1 mouse cellular context compared by ENCODE assay signal in the genomic region with DNA sequence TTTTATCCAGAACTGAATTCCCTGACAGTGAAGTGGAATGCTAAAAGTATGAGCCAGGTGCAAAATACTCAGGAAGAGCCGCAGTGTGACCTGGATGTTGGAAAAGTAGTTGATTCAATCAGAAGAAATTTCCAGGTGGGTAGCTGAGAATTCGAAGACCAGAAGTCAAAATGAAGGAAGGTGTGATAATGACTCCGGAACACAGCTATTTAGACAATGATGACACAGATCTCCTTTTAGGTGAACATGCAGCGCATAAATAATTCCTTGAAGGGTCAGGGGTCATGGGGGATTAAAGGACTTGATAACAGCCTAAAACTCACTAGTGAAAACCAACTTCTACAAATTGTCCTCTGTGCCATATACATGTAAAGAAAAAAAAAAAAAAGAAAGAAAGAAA.
TF ChIP-seq lines count a peak whose summit lies in the region.

No protein-coding gene starts in this region.

TF ChIP-seq in MEL, 35 proteins besides CTCF, POLR2A, EP300 and RAD21:
- TF ChIP-seq MXI1 (IDR thresholded peaks at IDR 0.05; ENCODE audit: low read depth, low read length) (no peak), CHD1 (IDR thresholded peaks at IDR 0.05; ENCODE audit: low read depth, low read length) (0 out of 2 replicates have a peak, but pooled peaks have one; percentile 4), TBP (IDR thresholded peaks at IDR 0.05; ENCODE audit: low read depth, low read length) (no peak)
